Mouse (Mus musculus): ENCODE results near the gene Il18bp. TPM values are rescaled to one million over a fixed set of nuclear protein-coding genes. Genes with fewer than 3 reads are reported as not detected.

Gene Il18bp
- total and polyA plus RNA-seq, 3 experiments, result 1.9 to 3.3 (median 1.9) TPM

DNA sequence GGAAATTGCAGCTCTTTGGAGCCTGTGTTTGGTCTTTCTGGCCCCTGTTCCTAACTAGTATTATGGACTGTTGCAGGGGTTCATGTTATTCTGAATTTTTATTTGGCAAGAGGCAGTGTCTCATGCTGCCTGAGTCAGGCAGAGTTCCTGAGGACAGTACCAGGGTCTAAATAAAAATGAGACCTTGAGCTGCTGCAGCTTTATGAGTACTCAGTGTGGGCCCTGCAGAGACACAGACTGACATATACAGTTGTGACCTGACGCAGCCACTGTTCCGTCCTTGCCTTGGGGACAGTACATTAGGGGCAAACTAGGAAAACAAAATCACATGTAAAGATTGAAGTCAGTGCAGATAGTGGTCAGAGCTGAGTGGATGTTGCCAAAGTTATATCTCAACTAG lies 3.5 kb downstream of the Il18bp start:
- no peak overlapping the region for H3K9ac ChIP-seq (ENCODE audit: insufficient read depth, low read depth)
- H3K27me3 ChIP-seq (replicated peaks), result no peaks in the 10 kb centered on the region
- no peak overlapping the region for H3K4me3 ChIP-seq (replicated peaks in 1 of 3; ENCODE audit: low read depth in 2 of 3, low read length in 2 of 3, poor library complexity in 1 of 3)
- no peaks in the 10 kb centered on the region for H3K79me2 ChIP-seq (replicated peaks; ENCODE audit: control insufficient read depth, extremely low read depth, insufficient read depth, poor library complexity, severe bottlenecking)
- DNase-seq (ENCODE audit: extremely low read depth), result no peak
- peaks cover 6 to 23% of the 10 kb centered on the region in 2 experiments; a peak in 3 of 4 replicates for H3K4me1 ChIP-seq (ENCODE audit: control insufficient read depth in 1 of 2, insufficient read depth in 2 of 2)
- H3K27ac ChIP-seq (ENCODE audit: insufficient read depth, low read depth), result no peak overlapping the region
- peaks cover 77 to 100% of the 10 kb centered on the region in 2 experiments for H3K36me3 ChIP-seq (replicated peaks in 1 of 2; ENCODE audit: control insufficient read depth in 1 of 2, insufficient read depth in 1 of 2, low read length in 1 of 2)
- TF ChIP-seq CHD2 (IDR thresholded peaks at IDR 0.05; ENCODE audit: low read length) (no peak), MXI1 (IDR thresholded peaks at IDR 0.05; ENCODE audit: low read depth, low read length) (no peak), JUN (IDR thresholded peaks at IDR 0.05; ENCODE audit: insufficient read depth, low read depth, low read length) (no peak), ZNF384 (IDR thresholded peaks at IDR 0.05; ENCODE audit: low read depth, low read length) (no peak), CHD1 (IDR thresholded peaks at IDR 0.05; ENCODE audit: low read depth, low read length) (no peak), MEF2A (IDR thresholded peaks at IDR 0.05; ENCODE audit: borderline replicate concordance, low read depth, low read length) (no peak), JUND (conservative IDR thresholded peaks at IDR 0.05; ENCODE audit: low read depth, low read length) (no peak), KAT2A (IDR thresholded peaks at IDR 0.05; ENCODE audit: insufficient replicate concordance, low read length) (no peak), E2F4 (IDR thresholded peaks at IDR 0.05; ENCODE audit: insufficient replicate concordance, low read depth, low read length) (no peak), NRF1 (IDR thresholded peaks at IDR 0.05; ENCODE audit: low read depth, low read length) (no peak), UBTF (IDR thresholded peaks at IDR 0.05; ENCODE audit: low read depth, low read length) (no peak), ETS1 (conservative IDR thresholded peaks at IDR 0.05; ENCODE audit: low read depth, low read length) (no peak), GABPA (IDR thresholded peaks at IDR 0.05; ENCODE audit: insufficient replicate concordance, low read depth, low read length) (no peak), POLR2AphosphoS2 (IDR thresholded peaks at IDR 0.05; ENCODE audit: low read depth, low read length) (no peak), EP300 (IDR thresholded peaks at IDR 0.05; ENCODE audit: low read length) (no peak)
- no peaks in the 10 kb centered on the region for H3K9me3 ChIP-seq (replicated peaks; ENCODE audit: low read length)
- in situ Hi-C loops (cut with MboI; ENCODE audit: low pct_ligation_motif_present, low pct_unique_long_range_greater_than_20kb, low sequenced_read_pairs) (no loop called here), dilution Hi-C loops (cut with MboI; ENCODE audit: extremely low pct_ligation_motif_present, extremely low pct_unique_long_range_greater_than_20kb, low sequenced_read_pairs) (no loop called here)
- H3K4me2 ChIP-seq (ENCODE audit: insufficient read depth, low read depth, poor library complexity, severe bottlenecking), result no peak overlapping the region

DNA sequence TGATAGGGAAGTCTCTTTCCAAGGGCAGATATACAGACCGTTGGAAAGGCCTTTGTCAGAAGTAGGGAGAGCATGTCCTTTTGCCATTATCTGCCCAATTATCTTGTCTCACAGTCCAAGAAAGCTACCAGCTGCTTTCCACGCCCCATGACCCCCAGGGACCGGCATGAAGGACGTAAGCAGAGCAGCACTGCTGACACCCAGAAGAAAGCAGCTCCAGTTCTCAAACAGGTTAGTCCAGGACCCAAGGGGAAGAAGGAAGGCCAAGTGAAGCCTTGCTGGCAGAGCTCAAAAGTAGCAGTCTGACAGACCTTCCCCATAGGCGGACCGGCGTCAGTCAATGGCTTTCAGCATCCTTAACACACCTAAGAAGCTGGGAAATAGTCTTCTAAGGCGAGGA lies 5.1 kb downstream of the Il18bp start:
- H3K27me3 ChIP-seq (replicated peaks), result no peaks in the 10 kb centered on the region
- H3K4me2 ChIP-seq (ENCODE audit: insufficient read depth, low read depth, poor library complexity, severe bottlenecking), result no peak overlapping the region
- H3K9me3 ChIP-seq (replicated peaks; ENCODE audit: low read length), result no peaks in the 10 kb centered on the region
- H3K4me3 ChIP-seq (replicated peaks in 1 of 3; ENCODE audit: low read depth in 2 of 3, low read length in 2 of 3, poor library complexity in 1 of 3), result no peak overlapping the region
- dilution Hi-C loops (cut with MboI; ENCODE audit: extremely low pct_ligation_motif_present, extremely low pct_unique_long_range_greater_than_20kb, low sequenced_read_pairs), result no loop called here
- no peak overlapping the region for H3K27ac ChIP-seq (ENCODE audit: insufficient read depth, low read depth)
- H3K4me1 ChIP-seq (ENCODE audit: control insufficient read depth in 1 of 2, insufficient read depth in 2 of 2), result peaks cover 0 to 8% of the 10 kb centered on the region in 2 experiments; a peak in 2 of 4 replicates
- no peak for DNase-seq (ENCODE audit: extremely low read depth)
- no peak overlapping the region for H3K9ac ChIP-seq (ENCODE audit: insufficient read depth, low read depth)
- H3K36me3 ChIP-seq (replicated peaks in 1 of 2; ENCODE audit: control insufficient read depth in 1 of 2, insufficient read depth in 1 of 2, low read length in 1 of 2), result peaks cover 90 to 100% of the 10 kb centered on the region in 2 experiments
- H3K79me2 ChIP-seq (replicated peaks; ENCODE audit: control insufficient read depth, extremely low read depth, insufficient read depth, poor library complexity, severe bottlenecking), result no peaks in the 10 kb centered on the region
- no peak for TF ChIP-seq MAX (IDR thresholded peaks at IDR 0.05; ENCODE audit: low read length)
- TF ChIP-seq BHLHE40 (IDR thresholded peaks at IDR 0.05; ENCODE audit: low read depth, low read length), result no peak
- no peak for TF ChIP-seq MYC (IDR thresholded peaks at IDR 0.05; ENCODE audit: low read depth, low read length)
- in situ Hi-C loops (cut with MboI; ENCODE audit: low pct_ligation_motif_present, low pct_unique_long_range_greater_than_20kb, low sequenced_read_pairs), result no loop called here
